Mouse (Mus musculus) cortical plate, adult 2 months (tissue): ENCODE measurements around the gene Atp6v0b.

Source experiments
- CTCF ChIP-seq: fragments of 200-500 bp; IDR thresholded peaks from 2 replicates; pipeline ENCODE4 v1.5.1; 2011; ENCODE audit warnings: mild to moderate bottlenecking, control low read depth, low read length; ENCODE audit not compliant: insufficient read depth; ENCODE audit errors: extremely low read depth
- POLR2A ChIP-seq: fragments of 200-500 bp; IDR thresholded peaks from 2 replicates; pipeline ENCODE4 v1.6.1; 2011; ENCODE audit warnings: mild to moderate bottlenecking, low read length, control low read depth; ENCODE audit not compliant: insufficient read depth; ENCODE audit errors: extremely low read depth

GRCm38 (mm10) chr4:117840821-117841220, 46.3 kb downstream of the Atp6v0b start:
- TF ChIP-seq CTCF = no peak
- no peak for TF ChIP-seq POLR2A
